Mouse (Mus musculus) lung, embryonic 14.5 days (tissue): ENCODE data around the gene Gm10644. TPM values are rescaled to one million over a fixed set of nuclear protein-coding genes. Genes with fewer than 3 reads are reported as not detected.

Experiments
- ATAC-seq: fragments of 200-750 bp; cut with Nextera tagmentation; 2 replicates; pipeline ENCODE4 v1.8.0; 2017; ENCODE audit warnings: mild to moderate bottlenecking, moderate TSS enrichment, moderate library complexity; ENCODE audit not compliant: insufficient read depth
- DNase-seq: peaks from one replicate; pipeline ENCODE4 v3.0.0-alpha.2; 2015
- H3K27ac ChIP-seq: fragments of 300-500 bp; sonication (generic); 2 replicates; pipeline ENCODE4 v1.5.1; 2014; ENCODE audit warnings: low read depth, mild to moderate bottlenecking, moderate library complexity
- H3K27me3 ChIP-seq: fragments of 300-500 bp; sonication (generic); 2 replicates; pipeline ENCODE4 v1.6.1; 2014; ENCODE audit warnings: low read length, control low read depth; ENCODE audit not compliant: insufficient read depth
- H3K36me3 ChIP-seq: fragments of 300-500 bp; sonication (generic); 2 replicates; pipeline ENCODE4 v1.6.1; 2014; ENCODE audit warnings: control low read depth; ENCODE audit not compliant: insufficient read depth
- H3K4me1 ChIP-seq: fragments of 300-500 bp; sonication (generic); 2 replicates; pipeline ENCODE4 v1.6.1; 2014; ENCODE audit warnings: antibody characterized with exemption, control low read depth; ENCODE audit not compliant: insufficient read depth
- H3K4me2 ChIP-seq: fragments of 300-500 bp; sonication (generic); 2 replicates; pipeline ENCODE4 v1.6.1; 2014; ENCODE audit warnings: mild to moderate bottlenecking
- H3K4me3 ChIP-seq: fragments of 300-500 bp; sonication (generic); 2 replicates; pipeline ENCODE4 v1.5.1; 2014; ENCODE audit warnings: low read depth, low read length
- H3K9ac ChIP-seq: fragments of 300-500 bp; sonication (generic); 2 replicates; pipeline ENCODE4 v1.6.1; 2014
- H3K9me3 ChIP-seq: fragments of 300-500 bp; sonication (generic); 2 replicates; pipeline ENCODE4 v1.6.1; 2016; ENCODE audit warnings: low read depth, low read length, control low read depth
- CTCF ChIP-seq: IDR thresholded peaks from 2 replicates; pipeline ENCODE4 v1.5.1; 2016; ENCODE audit warnings: antibody characterized with exemption, low read depth
- WGBS: fragments of 180-500 bp; shearing (Covaris S2); extraction: QIAGEN DNeasy Blood & Tissue Kit; methylation state at CpG from one replicate; pipeline ENCODE4 v1.1.7; 2014; 5-methylcytosine and 5-hydroxymethylcytosine counted together
- microRNA-seq: library from miRNA; unstranded; fragments of <30 nt; microRNA quantifications from one replicate; pipeline ENCODE4, GENCODE M21; 2016; ENCODE audit warnings: borderline number of aligned reads
- polyA plus RNA-seq: library from polyadenylated mRNA; unstranded; fragments of >200 nt; fragmentation: Nextera tagmentation; extraction: Ambion mirVana; gene quantifications from 2 replicates; pipeline ENCODE4 v1.2.1, GENCODE M21; 2014

Gene Gm10644
- polyA plus RNA-seq, 1 experiment from 2014 or later = 0.50 TPM

GRCm38 (mm10) chr8:83895894-83896293 is 59.1 kb downstream of the Gm10644 start:
- no peaks in the 10 kb centered on the region for H3K36me3 ChIP-seq
- no peak overlapping the region for H3K27ac ChIP-seq
- H3K27me3 ChIP-seq = no peaks in the 10 kb centered on the region
- no peaks in the 10 kb centered on the region for H3K9me3 ChIP-seq
- H3K4me2 ChIP-seq = no peak overlapping the region
- no peak for ATAC-seq
- H3K4me1 ChIP-seq = peaks cover 6% of the 10 kb centered on the region; the same call in 1 of the 2 replicates
- DNase-seq = peak; percentile 77
- no peak overlapping the region for H3K9ac ChIP-seq
- WGBS = 6% methylated on average over 5 of the region's 5 CpGs
- TF ChIP-seq CTCF = peak; percentile 94
- H3K4me3 ChIP-seq = no peak overlapping the region

- Histone ChIP-seq H3K4me1 (peaks cover 6% of the 10 kb centered on the region; the same call in 1 of the 2 replicates), H3K9me3 (no peaks in the 10 kb centered on the region), H3K36me3 (no peaks in the 10 kb centered on the region), H3K27me3 (no peaks in the 10 kb centered on the region), H3K27ac (no peak overlapping the region), H3K4me3 (no peak overlapping the region), H3K9ac (no peak overlapping the region), H3K4me2 (no peak overlapping the region)
- ATAC-seq = no peak
- peak; percentile 81 for DNase-seq
- WGBS = under 1% methylated on average over 5 of the region's 5 CpGs
- TF ChIP-seq CTCF = peak; percentile 93
These were observed 61.1 kb downstream of the Gm10644 start for GRCm38 (mm10) chr8:83893915-83894314.

GRCm38 (mm10) chr8:83892061-83892460 is 62.9 kb downstream of the Gm10644 start:
- 50% methylated on average over 4 of the region's 4 CpGs for WGBS
- H3K9ac ChIP-seq = no peak overlapping the region
- TF ChIP-seq CTCF = peak; percentile 28; the same call in 1 of the 2 replicates
- ATAC-seq (no peak), DNase-seq (peak; percentile 50)
- H3K27me3 ChIP-seq = no peaks in the 10 kb centered on the region
- H3K4me2 ChIP-seq = no peak overlapping the region
- no peak overlapping the region for H3K27ac ChIP-seq
- 0 out of 2 replicates have a peak, but pooled peaks cover under 1% of the 10 kb centered on the region for H3K4me1 ChIP-seq
- H3K4me3 ChIP-seq = no peak overlapping the region
- no peaks in the 10 kb centered on the region for H3K36me3 ChIP-seq
- no peaks in the 10 kb centered on the region for H3K9me3 ChIP-seq

- ATAC-seq (no peak), DNase-seq (no peak)
- Histone ChIP-seq H3K4me1 (no peaks in the 10 kb centered on the region), H3K9ac (no peak overlapping the region), H3K27me3 (no peaks in the 10 kb centered on the region), H3K4me2 (no peak overlapping the region), H3K36me3 (no peaks in the 10 kb centered on the region), H3K27ac (no peak overlapping the region), H3K4me3 (no peak overlapping the region), H3K9me3 (no peaks in the 10 kb centered on the region)
- no peak for TF ChIP-seq CTCF
- 57% methylated on average over 2 of the region's 2 CpGs for WGBS
These were observed 66.6 kb downstream of the Gm10644 start for GRCm38 (mm10) chr8:83888409-83888808.

Small RNA genes within 50 kb of the gene (microRNA-seq; reads per million reads assigned to microRNA genes)
- gene Gm44330 = not detected
- gene Gm44450 = not detected

Other genes with a start within 250 kb of the Gm10644 start
- 184 and 199 TPM in 2 replicates for gene Ddx39, start 240.0 kb downstream of the Gm10644 start, polyA plus RNA-seq
- 56.9 and 57.0 TPM in 2 replicates for gene Adgre5, start 213.9 kb downstream of the Gm10644 start, polyA plus RNA-seq
- 23.3 and 29.1 TPM in 2 replicates for gene Adgrl1, start 55.1 kb downstream of the Gm10644 start, polyA plus RNA-seq
- 87.4 and 88.9 TPM in 2 replicates for gene Asf1b, start 302 bp upstream of the Gm10644 start, polyA plus RNA-seq
- gene Prkaca, start 17.8 kb upstream of the Gm10644 start, polyA plus RNA-seq = 121 and 136 TPM in 2 replicates
- 16.0 and 17.3 TPM in 2 replicates for gene Samd1, start 42.5 kb upstream of the Gm10644 start, polyA plus RNA-seq
- 1.4 and 1.5 TPM in 2 replicates for gene 1700067K01Rik, start 46.3 kb upstream of the Gm10644 start, polyA plus RNA-seq
- gene 2210011C24Rik, start 57.0 kb upstream of the Gm10644 start, polyA plus RNA-seq = 0.83 and 1.2 TPM in 2 replicates
- 2.5 and 2.9 TPM in 2 replicates for gene Palm3, start 66.3 kb upstream of the Gm10644 start, polyA plus RNA-seq
- gene Il27ra, start 87.4 kb upstream of the Gm10644 start, polyA plus RNA-seq = 1.1 TPM in 2 replicates
- not detected in 2 replicates for gene Rln3, start 89.8 kb upstream of the Gm10644 start, polyA plus RNA-seq
- gene Gm10643, start 109.9 kb upstream of the Gm10644 start, polyA plus RNA-seq = 1.4 and 1.7 TPM in 2 replicates
- gene Rfx1, start 111.6 kb upstream of the Gm10644 start, polyA plus RNA-seq = 12.9 and 13.3 TPM in 2 replicates
- 9.5 and 10.8 TPM in 2 replicates for gene Dcaf15, start 149.6 kb upstream of the Gm10644 start, polyA plus RNA-seq
- gene Podnl1, start 170.8 kb upstream of the Gm10644 start, polyA plus RNA-seq = 0.22 and 0.34 TPM in 2 replicates
- gene Cc2d1a, start 192.7 kb upstream of the Gm10644 start, polyA plus RNA-seq = 17.3 and 23.6 TPM in 2 replicates
- gene 4930432K21Rik, start 192.8 kb upstream of the Gm10644 start, polyA plus RNA-seq = 0.66 and 0.99 TPM in 2 replicates
- gene Nanos3, start 230.0 kb upstream of the Gm10644 start, polyA plus RNA-seq = 2.8 and 4.2 TPM in 2 replicates